Mouse (Mus musculus): Measurements from ENCODE around the gene Fam107a.
A peak's percentile ranks its signal among the peaks of the same experiment; 100 is the strongest.
"Not testable (repeated sequence)": the region's sequence is repeated elsewhere in the genome, so short reads cannot be mapped to it uniquely, and the experiment has no call there.

The Fam107a gene

DNA sequence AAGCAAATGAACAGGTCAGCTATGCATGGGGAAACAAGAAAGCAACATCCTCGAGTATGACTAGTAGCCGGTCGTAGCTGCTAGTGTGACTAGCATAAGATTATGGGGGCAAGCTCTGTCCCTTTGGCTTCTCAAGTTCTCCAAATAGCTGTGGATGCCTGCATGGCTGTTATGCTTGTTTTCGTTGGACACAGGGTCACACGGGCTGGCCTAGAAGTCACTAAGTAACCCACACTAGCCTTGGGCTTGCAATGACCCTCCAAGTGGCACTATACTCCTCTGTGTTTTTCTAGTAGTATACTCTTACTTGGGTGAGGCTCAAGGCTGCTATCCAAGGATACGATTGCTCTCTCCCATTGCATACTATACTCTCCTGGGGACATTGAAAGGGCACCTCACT lies 2.7 kb downstream of the Fam107a start:
- no peak for DNase-seq

- peak in 1 of 2 experiments; percentile 44 for DNase-seq
Observed at GRCm38 (mm10) chr14:8314536-8314935, 3.3 kb downstream of the Fam107a start.

DNA sequence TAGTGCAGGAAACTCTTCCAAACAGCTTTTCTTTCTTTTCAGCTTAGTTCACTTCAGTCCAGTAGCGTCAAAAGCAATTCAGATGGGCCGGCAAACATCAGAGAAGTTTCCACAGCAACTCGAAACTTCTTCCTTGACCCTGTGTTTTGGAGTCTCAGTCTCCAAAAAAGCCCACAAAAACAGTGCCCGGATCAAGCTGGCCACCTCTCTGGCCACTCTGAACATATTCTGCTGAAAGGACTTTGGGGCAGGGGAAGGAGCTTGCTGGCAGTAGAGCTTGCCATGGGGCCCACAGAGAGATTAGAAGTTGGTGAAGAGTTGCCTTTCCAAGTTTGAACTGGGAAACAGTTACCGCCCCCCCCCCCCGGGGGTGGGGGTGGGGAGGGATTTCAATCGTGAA lies 3.9 kb downstream of the Fam107a start:
- DNase-seq = no peak

GRCm38 (mm10) chr14:8309621-8310141 lies 8.1 kb downstream of the Fam107a start:
- peak in 1 of 2 experiments; percentile 21 for DNase-seq

DNA sequence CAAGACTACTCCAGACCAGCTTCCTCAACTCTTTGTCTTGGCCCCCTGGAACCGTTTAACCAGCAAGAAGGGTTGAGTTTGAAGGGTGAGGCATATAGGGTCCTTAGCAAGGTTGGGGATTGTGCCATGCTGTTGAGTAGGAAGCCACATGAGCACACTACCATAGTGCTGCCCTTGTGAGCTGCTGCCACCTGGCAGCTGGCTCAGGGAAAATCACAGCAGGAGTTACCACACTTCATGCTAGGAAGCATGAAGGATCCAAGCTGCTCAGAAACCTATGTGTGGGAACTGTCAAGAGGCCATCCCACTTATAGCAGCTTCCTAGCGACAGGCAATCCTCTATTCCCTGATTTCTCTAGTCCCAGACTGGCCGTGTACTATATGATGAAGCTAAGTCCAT lies 9.2 kb downstream of the Fam107a start:
- no peak for DNase-seq

- no peak for DNase-seq
Observed at GRCm38 (mm10) chr14:8306884-8307283, 10.9 kb downstream of the Fam107a start.

DNA sequence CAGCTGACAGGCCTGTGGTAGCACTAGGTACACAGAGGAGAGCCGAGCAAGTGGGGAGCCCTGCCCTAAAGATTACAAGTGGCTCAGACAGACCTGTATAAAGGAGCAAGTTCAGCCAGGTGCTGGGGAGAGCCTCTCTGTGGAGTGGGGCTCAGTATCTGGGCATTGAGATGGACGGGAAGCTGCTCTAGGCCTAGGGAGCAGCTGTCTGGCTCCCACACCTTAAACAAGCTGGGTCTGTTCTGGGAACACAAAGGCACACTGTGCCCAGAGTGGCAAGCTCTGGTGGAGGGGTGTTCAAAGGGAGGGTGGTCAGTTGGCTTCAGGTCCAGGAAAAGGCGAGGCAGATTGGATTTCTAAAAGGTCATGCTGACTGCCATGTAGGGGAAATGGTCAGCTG lies 12.8 kb downstream of the Fam107a start:
- peak in 1 of 2 experiments; percentile 11 for DNase-seq

DNA sequence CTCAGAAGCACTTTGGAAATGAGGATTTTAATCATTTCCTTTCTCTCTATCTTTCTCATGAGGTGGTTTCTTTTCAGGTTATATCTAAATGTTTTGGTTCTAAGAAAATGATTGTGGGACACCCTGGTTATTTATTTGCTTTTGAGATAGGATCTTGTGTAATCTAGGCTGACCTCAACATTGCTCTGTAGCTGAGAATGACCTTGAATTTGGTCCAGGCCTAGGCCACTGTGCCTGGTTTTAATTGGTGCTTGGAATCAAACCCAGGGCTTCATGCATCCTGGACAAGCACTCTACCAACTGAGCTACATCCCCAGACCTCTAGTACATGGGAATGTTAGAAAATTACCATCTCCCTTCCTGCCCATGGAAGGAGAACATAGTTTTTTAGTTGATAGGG lies 13.7 kb downstream of the Fam107a start:
- DNase-seq = no peak

- peak in 1 of 2 experiments; percentile 21 for DNase-seq
Observed at GRCm38 (mm10) chr14:8302687-8303086, 15.1 kb downstream of the Fam107a start.

- DNase-seq = peak; percentile 82 to 84
Observed at GRCm38 (mm10) chr14:8300281-8300680, 17.5 kb downstream of the Fam107a start.

DNA sequence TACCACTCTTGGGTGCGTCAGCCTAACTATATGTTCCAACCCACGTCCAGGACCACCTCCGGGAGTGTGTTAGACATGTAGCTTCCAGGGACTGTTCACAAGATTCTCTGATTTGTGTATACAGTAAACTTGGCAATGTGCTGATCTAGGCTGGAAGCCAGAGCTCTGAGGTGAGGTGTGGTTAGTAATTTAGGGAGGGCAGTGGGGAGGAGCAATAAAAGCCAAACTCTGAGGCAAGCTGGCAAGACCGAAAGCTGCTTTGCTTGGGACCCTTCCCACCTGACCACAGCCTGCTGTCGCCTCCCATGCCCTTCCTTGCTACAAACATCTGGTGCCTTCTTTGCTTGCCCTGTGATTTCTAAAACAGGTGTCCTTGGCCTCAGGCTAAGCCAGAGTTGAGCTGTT lies 19.9 kb downstream of the Fam107a start:
- no peak for DNase-seq

DNA sequence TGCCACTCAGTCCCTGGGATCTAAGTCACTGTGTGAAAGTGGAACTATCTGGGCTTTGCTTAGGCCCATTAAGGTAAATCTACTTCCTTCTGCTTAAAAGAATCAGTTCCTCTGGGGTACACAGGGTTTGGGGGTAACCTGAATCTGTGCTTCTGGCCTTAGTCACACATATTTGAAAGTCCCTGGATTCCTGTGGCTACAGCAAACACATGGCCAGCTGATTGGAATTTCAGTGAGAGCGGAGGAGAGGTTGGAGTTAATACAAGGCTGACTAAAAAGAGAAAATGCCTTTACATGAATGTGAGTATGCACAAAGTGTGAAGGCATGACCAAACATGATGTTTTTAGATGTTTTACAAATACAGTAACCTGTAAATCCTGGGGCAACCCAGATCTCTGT lies 23.6 kb downstream of the Fam107a start:
- DNase-seq = no peak

- DNase-seq = peak; percentile 38 to 43
Observed at GRCm38 (mm10) chr14:8286595-8286994, 31.2 kb downstream of the Fam107a start.

DNA sequence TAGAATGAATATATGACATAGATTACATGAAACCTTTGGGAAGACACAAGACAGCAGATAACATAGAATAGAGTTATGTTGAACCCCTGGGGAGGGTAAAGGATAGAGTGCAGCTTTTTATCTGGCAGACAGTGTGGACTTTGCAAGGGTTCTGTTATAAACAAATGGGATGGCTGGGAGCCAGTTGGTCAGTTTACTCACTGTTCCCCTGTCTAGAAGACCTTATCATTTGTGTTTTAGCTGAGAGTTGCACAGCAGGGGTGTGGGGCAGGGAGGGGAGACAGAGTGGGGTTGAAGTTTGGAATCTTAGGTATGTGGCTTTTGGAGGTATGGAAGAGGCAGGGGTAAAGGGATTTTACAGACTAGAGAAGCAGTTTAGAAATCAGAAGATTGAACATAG lies 34.0 kb downstream of the Fam107a start:
- no peak for DNase-seq

DNA sequence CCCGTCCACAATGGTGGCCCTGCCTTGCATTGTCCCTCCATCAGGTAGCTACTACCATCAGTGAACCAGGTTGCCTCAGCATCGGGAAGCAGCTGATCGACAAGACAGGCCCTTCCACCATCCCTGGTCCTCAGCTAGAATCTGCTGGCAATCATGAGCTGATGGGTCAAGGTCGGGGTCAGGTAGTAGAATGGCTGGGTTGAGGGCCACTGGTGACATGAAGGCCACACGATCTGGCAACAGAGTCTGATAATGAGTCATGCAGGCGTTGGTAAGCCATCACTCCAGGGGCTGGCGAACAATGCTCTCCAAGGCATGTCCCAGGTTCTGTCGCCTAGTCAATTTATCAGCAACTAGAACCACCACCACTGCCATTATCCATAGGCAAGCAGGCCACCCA lies 46.5 kb downstream of the Fam107a start:
- DNase-seq = not testable (repeated sequence)

- no peak for DNase-seq
Observed at GRCm38 (mm10) chr14:8264378-8264777, 53.4 kb downstream of the Fam107a start.

DNA sequence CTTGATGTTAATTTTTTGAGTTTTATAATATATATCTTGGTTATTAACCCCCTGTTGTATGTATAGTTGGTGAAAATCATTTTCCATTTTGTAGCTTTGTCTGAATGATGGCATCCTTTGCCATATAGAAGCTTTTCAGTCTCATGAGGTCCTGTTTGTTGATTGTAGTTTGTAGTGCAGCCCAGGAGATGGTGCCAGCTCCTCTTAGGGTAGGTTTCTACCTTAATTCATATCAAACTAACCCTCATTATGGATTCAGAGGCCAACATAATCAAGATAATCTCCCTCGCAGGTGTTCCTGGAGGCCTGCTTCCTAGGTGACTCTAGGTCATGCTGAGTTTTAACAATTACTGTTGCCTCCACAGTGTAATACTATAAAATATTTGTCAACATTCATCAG lies 55.6 kb downstream of the Fam107a start:
- DNase-seq = no peak

DNA sequence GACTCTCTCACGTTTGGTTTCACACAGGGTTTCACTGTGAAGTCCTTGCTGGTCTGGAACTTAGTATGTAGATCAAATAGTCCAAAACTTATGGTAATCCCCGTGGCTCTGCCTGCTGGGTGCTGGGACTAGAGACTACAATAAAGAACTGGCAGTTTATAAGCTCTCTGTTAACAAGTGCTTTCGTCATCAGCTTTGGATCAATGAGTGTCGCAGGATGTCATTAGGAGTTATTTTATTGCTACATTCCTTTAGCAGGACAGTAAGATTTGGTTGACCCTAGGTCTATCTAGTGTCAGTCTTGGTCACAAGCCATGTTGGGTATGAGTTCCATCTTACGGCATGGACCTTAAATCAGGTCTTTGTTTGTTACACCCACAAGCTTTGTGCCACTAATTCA lies 57.6 kb downstream of the Fam107a start:
- no peak for DNase-seq

DNA sequence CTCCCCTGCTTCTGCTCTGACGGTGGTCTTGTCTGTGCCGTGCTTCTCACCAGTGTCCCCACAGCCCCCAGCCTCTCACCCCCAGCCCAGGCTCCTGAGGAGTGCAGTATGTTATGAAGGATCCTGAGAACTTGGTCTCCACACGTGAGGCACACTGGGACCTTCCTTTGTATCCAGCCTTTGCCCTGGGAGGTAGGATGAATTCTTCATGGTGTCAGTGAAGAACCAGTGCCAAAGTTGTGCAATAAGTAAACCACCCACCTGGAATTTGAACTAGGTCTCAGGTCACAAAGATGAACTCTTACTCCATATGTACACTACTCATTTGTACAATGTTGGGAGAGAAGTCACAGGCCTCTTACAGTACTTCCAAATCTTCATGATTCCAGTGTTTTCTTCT lies 58.7 kb downstream of the Fam107a start, which contains the start of gene Acox2:
Acox2 (minus strand) TSS at position 188 of the 400 bp plus-strand sequence.
- no peak for DNase-seq

- DNase-seq = no peak
Observed at GRCm38 (mm10) chr14:8258752-8259151, 59.1 kb downstream of the Fam107a start.

GRCm38 (mm10) chr14:8258335-8258627 lies 59.5 kb downstream of the Fam107a start:
- DNase-seq = no peak

GRCm38 (mm10) chr14:8257521-8258334 lies 60.1 kb downstream of the Fam107a start:
- no peak for DNase-seq

DNA sequence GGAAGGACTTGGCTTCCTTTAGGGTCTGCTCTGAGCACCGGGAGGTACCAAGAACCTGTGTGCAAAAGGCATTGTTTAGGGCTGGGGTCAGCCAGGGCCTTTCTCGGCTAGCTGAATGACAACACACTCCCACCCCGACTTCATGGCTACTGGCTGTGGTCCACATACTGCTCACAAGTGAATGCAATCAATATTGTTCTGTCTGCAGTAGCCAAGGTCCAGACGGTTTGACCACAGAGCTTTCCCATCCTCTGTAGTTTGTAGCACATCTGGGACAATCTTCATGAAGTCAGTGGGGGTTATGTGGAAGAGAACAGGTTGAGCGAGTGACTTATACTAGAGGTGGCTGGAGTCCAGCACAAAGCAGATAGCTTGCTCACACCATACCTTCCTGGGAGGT lies 60.9 kb downstream of the Fam107a start:
- DNase-seq = no peak

DNA sequence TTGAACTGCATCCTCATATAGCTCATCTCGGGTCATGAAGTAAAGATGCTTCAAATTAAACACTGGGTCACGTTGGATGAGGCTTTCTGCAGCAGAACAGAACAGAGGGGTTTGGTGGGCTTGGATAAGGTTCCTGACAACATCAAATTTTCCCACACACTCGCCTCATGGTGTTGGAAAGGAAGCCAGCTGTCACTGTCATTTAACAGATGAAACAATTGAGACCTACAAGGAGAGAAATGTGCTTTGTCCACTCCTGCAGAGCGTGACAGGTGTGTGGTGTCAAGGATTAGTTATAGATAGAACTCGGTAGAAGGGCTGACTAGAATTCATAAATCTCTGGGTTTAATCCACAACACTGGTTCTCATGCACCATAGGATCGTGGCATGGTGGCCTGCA lies 61.8 kb downstream of the Fam107a start:
- DNase-seq = no peak

Data from kidney, postnatal 4 days (tissue).